Mouse (Mus musculus): ENCODE measurements around the gene Ift81.

Gene Ift81

GRCm38 (mm10) chr5:122625565-122626252, 11.4 kb upstream of the Ift81 start:
- no peak for DNase-seq (ENCODE audit: low spot score)

DNA sequence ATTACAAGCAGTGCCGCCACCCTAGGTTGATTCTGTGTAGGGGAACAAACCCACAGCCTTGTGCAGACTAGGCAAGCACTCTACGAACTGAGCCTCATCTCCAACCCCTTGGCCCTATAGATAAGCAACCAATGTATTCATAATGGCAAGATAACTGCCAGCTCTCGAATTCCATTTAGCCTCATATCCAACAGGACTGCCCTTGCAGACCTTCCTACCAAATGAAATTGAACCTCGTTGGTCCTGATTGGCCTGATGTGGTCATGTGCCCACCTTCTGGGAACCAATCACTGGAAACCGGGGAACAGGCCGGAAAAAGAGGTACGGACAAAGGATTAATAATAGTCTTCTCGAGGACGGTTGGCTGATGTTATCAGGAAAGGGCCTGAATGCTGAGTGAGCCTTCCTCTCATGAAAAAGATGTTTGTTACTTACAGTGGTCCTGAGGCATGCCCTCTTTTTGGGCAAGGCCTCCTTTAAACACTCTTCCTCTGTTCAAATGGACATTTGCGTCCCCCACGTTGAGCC, 10.7 kb upstream of the Ift81 start:
- DNase-seq (ENCODE audit: low spot score), result no peak

- no peak for DNase-seq (ENCODE audit: low spot score)
Measured at GRCm38 (mm10) chr5:122623861-122624260, 9.5 kb upstream of the Ift81 start.

GRCm38 (mm10) chr5:122622526-122622925, 8.2 kb upstream of the Ift81 start:
- no peak for DNase-seq (ENCODE audit: low spot score)

DNA sequence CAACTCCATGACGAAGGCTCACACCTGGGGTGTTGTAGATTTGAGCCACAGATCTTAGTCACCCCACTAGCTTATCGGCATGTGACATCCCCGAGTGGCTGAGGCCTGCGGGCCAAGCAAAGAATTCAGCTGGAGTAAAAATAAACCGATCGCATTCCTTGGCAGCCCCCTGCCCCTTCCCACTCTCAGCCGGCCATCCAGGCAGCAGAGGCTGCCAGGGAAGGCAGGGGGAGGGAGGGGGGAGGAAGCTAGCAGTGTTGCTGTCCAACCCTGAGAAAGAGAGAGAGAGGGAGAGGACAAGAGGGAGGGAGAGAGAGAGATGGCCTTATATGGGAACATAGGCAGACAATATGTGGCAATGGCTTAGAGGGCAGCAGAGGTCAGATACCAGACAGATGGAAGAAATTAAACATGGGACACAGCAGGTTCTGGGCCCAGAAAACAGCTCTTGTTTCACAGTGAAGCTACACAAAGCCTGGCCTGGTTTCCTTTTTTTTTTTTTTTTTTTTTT, 7.1 kb upstream of the Ift81 start:
- DNase-seq (ENCODE audit: low spot score), result no peak

GRCm38 (mm10) chr5:122619686-122620296, 5.5 kb upstream of the Ift81 start:
- no peak for DNase-seq (ENCODE audit: low spot score)

- no peak for DNase-seq (ENCODE audit: low spot score)
Measured at GRCm38 (mm10) chr5:122617718-122618117, 3.4 kb upstream of the Ift81 start.

- no peak for DNase-seq (ENCODE audit: low spot score)
Measured at GRCm38 (mm10) chr5:122611651-122612050, 2.7 kb downstream of the Ift81 start.

- no peak for DNase-seq (ENCODE audit: low spot score)
Measured at GRCm38 (mm10) chr5:122604894-122605293, 9.4 kb downstream of the Ift81 start.

DNA sequence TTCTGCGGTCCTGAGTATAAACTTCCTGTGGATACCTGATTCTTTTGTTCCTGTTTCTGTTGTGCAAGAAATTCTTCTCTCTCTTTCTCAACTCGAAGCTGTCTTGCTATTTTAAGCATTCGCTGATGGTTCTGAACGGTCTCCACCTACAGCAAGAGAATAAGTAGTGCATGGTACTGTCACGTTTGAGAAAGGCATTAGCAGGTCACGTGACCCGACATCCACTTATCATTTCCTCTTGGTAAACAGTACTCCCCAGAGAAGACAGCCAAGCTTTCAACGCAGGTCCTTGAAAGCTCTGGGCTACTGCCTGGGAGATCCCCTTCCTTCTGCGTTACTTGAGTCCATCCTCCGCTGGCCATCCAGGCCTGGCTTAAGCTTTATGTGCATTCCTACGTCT, 12.1 kb downstream of the Ift81 start:
- no peak for DNase-seq (ENCODE audit: low spot score)

DNA sequence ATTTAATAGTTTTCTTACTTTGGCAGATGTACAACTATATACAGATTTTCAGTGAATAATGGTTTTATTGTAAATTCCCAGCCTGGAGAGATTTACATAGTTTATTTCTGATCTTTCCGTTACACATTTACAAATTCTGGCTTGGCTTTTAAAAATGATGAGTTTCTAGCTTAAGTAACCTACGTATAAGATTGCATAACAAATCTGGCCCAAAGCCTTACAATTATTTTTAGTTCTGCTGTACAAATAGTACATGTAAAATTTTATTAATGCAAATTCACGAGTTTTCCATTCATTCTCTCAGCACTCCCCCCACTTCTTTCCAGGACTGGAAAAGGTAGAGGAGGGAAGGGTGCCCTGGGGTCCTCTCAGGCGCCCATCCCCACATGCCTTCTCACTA, 18.8 kb downstream of the Ift81 start:
- DNase-seq (ENCODE audit: low spot score), result no peak

DNA sequence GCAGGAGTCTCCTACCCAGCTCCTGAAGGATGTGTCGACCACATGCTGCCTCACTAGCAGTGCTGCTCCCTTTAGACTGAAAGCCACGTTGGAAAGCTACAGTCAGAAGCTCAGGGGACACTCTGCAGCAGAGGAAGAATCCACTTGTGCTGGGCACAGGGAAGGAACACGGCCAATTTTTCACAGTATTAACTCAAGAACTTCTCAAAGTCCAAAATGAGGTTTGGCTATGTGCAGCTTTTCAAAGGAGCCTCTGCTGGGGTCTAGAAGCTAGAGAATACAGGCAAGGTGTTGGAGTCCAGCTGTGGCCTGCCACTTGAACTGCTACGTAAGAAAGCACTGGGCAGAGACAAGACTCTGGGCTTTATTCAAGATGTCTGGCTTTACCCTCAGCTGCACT, 24.4 kb downstream of the Ift81 start:
- no peak for DNase-seq (ENCODE audit: low spot score)

DNA sequence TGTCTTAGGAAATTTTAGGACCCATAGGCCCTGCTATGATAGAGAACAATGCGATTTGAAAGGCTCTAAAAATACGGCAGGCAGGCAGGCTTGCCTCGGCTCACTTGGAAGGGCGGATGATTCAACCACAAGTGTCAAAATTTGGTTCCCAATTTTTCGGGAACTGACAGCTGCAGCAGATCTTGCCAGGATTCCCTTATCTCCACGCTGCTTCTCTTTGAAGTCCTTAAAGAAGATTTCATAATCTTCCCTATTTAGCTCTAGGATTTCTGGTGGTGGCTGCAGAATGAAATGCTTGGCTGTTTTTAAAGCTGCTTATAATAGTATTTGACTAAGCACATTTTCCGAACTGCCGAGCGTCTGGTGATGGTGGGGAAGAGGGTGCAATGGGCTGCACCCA, 28.8 kb downstream of the Ift81 start:
- peak; percentile 35 for DNase-seq (ENCODE audit: low spot score)

GRCm38 (mm10) chr5:122584093-122584492, 30.2 kb downstream of the Ift81 start:
- no peak for DNase-seq (ENCODE audit: low spot score)

DNA sequence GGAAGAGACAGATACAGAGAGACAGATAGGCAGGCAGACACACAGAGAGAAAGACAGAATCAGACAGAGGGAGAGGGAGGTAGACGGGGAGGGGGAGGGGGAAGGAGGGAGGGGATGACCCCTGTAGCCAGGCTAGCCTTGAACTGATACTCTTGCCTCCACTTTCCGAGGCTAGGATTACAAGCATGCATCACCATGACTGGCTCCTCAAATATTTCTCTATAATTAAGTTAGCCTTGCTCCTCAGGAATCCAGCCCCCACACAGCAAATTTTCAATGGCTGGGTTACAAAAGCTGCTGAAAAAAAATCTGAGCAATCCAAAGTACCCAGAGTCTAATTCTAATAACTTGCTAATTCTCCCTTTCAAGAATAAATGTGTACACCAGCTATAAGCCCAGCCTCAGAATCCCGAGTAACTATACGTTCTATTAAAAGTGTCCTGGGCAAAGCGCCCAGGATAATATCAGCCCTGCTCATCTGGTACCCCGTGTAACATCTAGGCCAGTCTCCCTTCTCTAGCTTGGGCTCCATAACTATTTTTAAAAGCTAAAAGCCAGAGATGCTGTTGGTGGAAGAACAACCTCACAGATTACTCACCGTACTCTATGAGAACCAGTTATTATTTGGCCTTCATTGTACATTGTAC, 37.5 kb downstream of the Ift81 start:
- no peak for DNase-seq (ENCODE audit: low spot score)

GRCm38 (mm10) chr5:122572001-122572400, 42.3 kb downstream of the Ift81 start:
- no peak for DNase-seq (ENCODE audit: low spot score)

DNA sequence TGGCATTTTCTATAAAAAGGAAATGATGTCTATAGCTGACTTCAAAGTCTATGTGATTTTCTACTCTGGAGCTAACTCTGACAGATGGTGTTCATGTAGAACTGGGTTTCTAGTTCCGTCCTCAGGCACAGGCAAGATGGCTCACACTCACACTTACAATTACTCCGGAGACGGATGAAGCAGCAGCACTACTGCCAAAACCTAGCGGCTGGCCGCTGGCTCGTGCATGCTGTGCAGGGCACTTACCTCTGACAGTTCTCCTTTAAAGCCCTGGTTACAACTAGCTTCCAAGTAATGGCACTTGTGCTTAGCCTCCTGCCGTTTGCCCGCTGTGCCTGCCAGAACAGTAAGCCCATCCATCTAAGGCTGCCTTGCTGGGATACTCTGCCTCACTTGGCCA, 47.7 kb downstream of the Ift81 start:
- DNase-seq (ENCODE audit: low spot score), result no peak

- DNase-seq (ENCODE audit: low spot score), result no peak
Measured at GRCm38 (mm10) chr5:122560654-122561053, 53.7 kb downstream of the Ift81 start.

GRCm38 (mm10) chr5:122558127-122558526, 56.2 kb downstream of the Ift81 start:
- no peak for DNase-seq (ENCODE audit: low spot score)

DNA sequence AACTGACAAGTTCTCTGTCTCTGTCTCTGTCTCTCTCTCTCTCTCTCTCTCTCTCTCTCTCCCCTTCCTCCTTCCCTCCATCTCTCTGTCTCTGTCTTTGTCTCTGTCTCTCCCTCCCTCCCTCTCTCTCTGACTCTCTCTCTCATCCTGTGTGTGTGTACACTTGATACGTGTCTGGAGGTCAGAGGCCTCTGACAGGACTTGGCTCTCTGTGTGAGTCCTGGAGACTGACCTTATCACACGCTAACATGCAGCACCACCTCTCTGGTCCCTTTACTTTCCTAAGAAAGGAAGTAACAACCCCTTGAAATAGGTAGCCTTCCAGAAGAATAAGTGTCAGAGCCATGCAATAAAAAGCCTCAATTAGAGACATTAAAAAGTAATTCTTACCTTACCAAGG, 59.2 kb downstream of the Ift81 start:
- no peak for DNase-seq (ENCODE audit: low spot score)

- no peak for DNase-seq (ENCODE audit: low spot score)
Measured at GRCm38 (mm10) chr5:122552638-122553037, 61.7 kb downstream of the Ift81 start.

DNA sequence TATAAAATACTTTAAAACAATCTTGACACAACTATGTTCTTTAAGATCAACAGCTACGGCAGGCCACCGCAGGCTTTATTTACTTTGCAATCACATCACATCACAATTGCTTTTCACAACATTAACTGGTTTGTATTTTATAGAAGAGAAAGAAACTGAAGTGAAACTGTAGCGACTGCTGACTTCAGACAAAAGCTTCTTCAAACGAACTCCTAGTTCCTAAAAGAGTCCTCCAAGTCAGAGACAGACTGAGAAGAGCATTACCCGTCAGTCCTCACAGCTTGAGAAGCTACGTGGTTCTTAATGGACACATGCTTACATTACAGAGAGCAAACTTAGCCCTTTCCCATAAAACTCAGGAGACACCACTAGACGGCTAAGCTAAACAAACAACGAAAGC, 63.9 kb downstream of the Ift81 start:
- no peak for DNase-seq (ENCODE audit: low spot score)

DNA sequence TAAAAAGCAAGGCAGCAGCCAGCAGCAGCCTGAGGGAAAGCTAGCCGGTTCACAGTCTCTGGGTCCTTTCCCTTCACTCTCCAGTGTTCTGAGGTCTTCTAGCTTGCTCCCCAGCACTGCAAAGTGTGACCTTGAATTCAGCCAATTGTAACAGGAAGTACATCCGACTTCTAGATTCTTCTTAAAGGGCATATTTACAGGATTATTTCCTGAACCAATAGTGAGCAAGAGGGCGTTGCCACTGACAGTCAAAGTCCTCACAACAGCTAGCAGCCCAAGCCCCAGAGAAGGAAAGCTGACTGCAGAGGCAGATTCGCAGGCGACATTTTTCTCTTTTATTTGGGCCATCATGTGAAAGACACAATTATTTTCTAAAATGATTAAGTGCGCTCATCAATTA, 65.6 kb downstream of the Ift81 start:
- DNase-seq (ENCODE audit: low spot score), result no peak
